Mouse (Mus musculus) ES-E14 (cell line): ENCODE data around the gene Elmo1. TPM values are rescaled to one million over a fixed set of nuclear protein-coding genes. Genes with fewer than 3 reads are reported as not detected.

Experiments
- DNase-seq: peaks from one replicate; pipeline ENCODE4 v3.0.0-alpha.2; 2013; ENCODE audit warnings: low read depth, low spot score
- H3K27ac ChIP-seq: 2 replicates; pipeline ENCODE4 v1.5.1; 2012; ENCODE audit warnings: low read depth, mild to moderate bottlenecking, low read length, moderate library complexity, mixed read lengths; ENCODE audit not compliant: poor library complexity, insufficient read depth, severe bottlenecking
- H3K36me3 ChIP-seq: 2 replicates; pipeline ENCODE4 v1.6.1; 2012; ENCODE audit warnings: mild to moderate bottlenecking, low read length, moderate library complexity, mixed read lengths; ENCODE audit not compliant: control insufficient read depth, poor library complexity, insufficient read depth, severe bottlenecking
- H3K4me1 ChIP-seq, 2 experiments: fragments of 150-350 bp in 1 of 2; sonication (generic) in 1 of 2; 2 replicates each; pipeline ENCODE4 v1.6.1; 2012; ENCODE audit warnings: low read length in 2 of 2, mild to moderate bottlenecking in 1 of 2, mixed read lengths in 1 of 2; ENCODE audit not compliant: control insufficient read depth in 2 of 2, insufficient read depth in 2 of 2, poor library complexity in 1 of 2
- H3K4me3 ChIP-seq, 2 experiments: fragments of 150-350 bp in 1 of 2; sonication (generic) in 1 of 2; 2 replicates each; pipeline ENCODE4 v1.5.1; 2012; ENCODE audit warnings: low read length in 2 of 2, low read depth in 1 of 2, mild to moderate bottlenecking in 1 of 2, mixed read lengths in 1 of 2; ENCODE audit not compliant: insufficient read depth in 1 of 2, poor library complexity in 1 of 2, severe bottlenecking in 1 of 2
- H3K9ac ChIP-seq: 2 replicates; pipeline ENCODE4 v1.6.1; 2012; ENCODE audit warnings: low read depth, mild to moderate bottlenecking, low read length, mixed read lengths; ENCODE audit not compliant: poor library complexity, insufficient read depth, severe bottlenecking
- H3K9me3 ChIP-seq: fragments of 150-350 bp; sonication (generic); 2 replicates; pipeline ENCODE4 v1.6.1; 2012; ENCODE audit warnings: low read depth, mild to moderate bottlenecking, low read length; ENCODE audit not compliant: control insufficient read depth, insufficient read depth
- CHD2 ChIP-seq: IDR thresholded peaks from 2 replicates; pipeline ENCODE4 v1.6.1; 2014; ENCODE audit warnings: mild to moderate bottlenecking, low read depth, low read length, inconsistent platforms
- HCFC1 ChIP-seq: IDR thresholded peaks from 2 replicates; pipeline ENCODE4 v1.6.1; 2012; ENCODE audit warnings: low read length, inconsistent platforms, borderline replicate concordance; ENCODE audit not compliant: insufficient read depth
- MAFK ChIP-seq: IDR thresholded peaks from 2 replicates; pipeline ENCODE4 v1.6.1; 2014; ENCODE audit warnings: mild to moderate bottlenecking, low read depth, low read length, inconsistent platforms; ENCODE audit not compliant: insufficient read depth
- ZC3H11A ChIP-seq: IDR thresholded peaks from 2 replicates; pipeline ENCODE4 v1.6.1; 2012; ENCODE audit warnings: low read depth, mild to moderate bottlenecking, inconsistent platforms, low read length, borderline replicate concordance
- ZNF384 ChIP-seq: IDR thresholded peaks from 2 replicates; pipeline ENCODE4 v1.6.1; 2012; ENCODE audit warnings: low read depth, low read length, inconsistent platforms
- in situ Hi-C, 2 experiments: fragments of 600-800 bp; cut with MboI; formaldehyde crosslinking; loops; one replicate each; pipeline ENCODE4 v1.15.1; 2025; ENCODE audit warnings: low sequenced_read_pairs in 2 of 2, inconsistent platforms in 1 of 2; ENCODE audit not compliant: unreplicated experiment in 2 of 2
- total RNA-seq: library from RNA; depleted of rRNA; stranded (reverse); fragments of 300-350 nt; gene quantifications from 2 replicates; pipeline ENCODE4 v1.2.3, GENCODE M21; 2012

Gene Elmo1
- total RNA-seq, 1 experiment, result 3.7 TPM

GRCm38 (mm10) chr13:20549983-20550382, 459.6 kb downstream of the Elmo1 start:
- Histone ChIP-seq H3K4me1 (no peaks in the 10 kb centered on the region), H3K9ac (no peak overlapping the region), H3K9me3 (no peaks in the 10 kb centered on the region), H3K36me3 (no peaks in the 10 kb centered on the region), H3K4me3 (no peak overlapping the region), H3K27ac (no peak overlapping the region)
- DNase-seq, result no peak
- no peak for TF ChIP-seq MAFK
- TF ChIP-seq CHD2, result no peak
- TF ChIP-seq HCFC1, result no peak
- no peak for TF ChIP-seq ZNF384
- TF ChIP-seq ZC3H11A, result no peak
- in situ Hi-C loops, result no loop called here

- no peak overlapping the region for H3K9ac ChIP-seq
- H3K9me3 ChIP-seq, result no peaks in the 10 kb centered on the region
- H3K4me3 ChIP-seq, result no peak overlapping the region
- DNase-seq, result no peak
- in situ Hi-C loops, result no loop called here
- H3K36me3 ChIP-seq, result no peaks in the 10 kb centered on the region
- TF ChIP-seq CHD2 (no peak), ZNF384 (no peak), ZC3H11A (no peak), MAFK (no peak), HCFC1 (no peak)
- no peaks in the 10 kb centered on the region for H3K4me1 ChIP-seq
- no peak overlapping the region for H3K27ac ChIP-seq
Measured at GRCm38 (mm10) chr13:20551559-20551958, 461.2 kb downstream of the Elmo1 start.

GRCm38 (mm10) chr13:20555853-20556452, 465.6 kb downstream of the Elmo1 start:
- Histone ChIP-seq H3K36me3 (no peaks in the 10 kb centered on the region), H3K9ac (no peak overlapping the region), H3K27ac (no peak overlapping the region), H3K4me1 (no peaks in the 10 kb centered on the region), H3K9me3 (no peaks in the 10 kb centered on the region), H3K4me3 (no peak overlapping the region)
- no peak for DNase-seq
- in situ Hi-C loops, result no loop called here
- no peak for TF ChIP-seq HCFC1
- peak; percentile 87 for TF ChIP-seq MAFK

- Histone ChIP-seq H3K9ac (no peak overlapping the region), H3K27ac (no peak overlapping the region), H3K36me3 (no peaks in the 10 kb centered on the region), H3K4me1 (no peaks in the 10 kb centered on the region), H3K9me3 (no peaks in the 10 kb centered on the region), H3K4me3 (no peak overlapping the region)
- no peak for TF ChIP-seq ZNF384
- TF ChIP-seq MAFK, result no peak
- no peak for TF ChIP-seq HCFC1
- TF ChIP-seq ZC3H11A, result no peak
- no peak for TF ChIP-seq CHD2
- DNase-seq, result no peak
- in situ Hi-C loops, result no loop called here
Measured at GRCm38 (mm10) chr13:20556739-20557138, 466.3 kb downstream of the Elmo1 start.

- in situ Hi-C loops, result no loop called here
- TF ChIP-seq MAFK, result no peak
- no peak for TF ChIP-seq ZC3H11A
- TF ChIP-seq HCFC1, result no peak
- TF ChIP-seq ZNF384, result no peak
- TF ChIP-seq CHD2, result no peak
- Histone ChIP-seq H3K27ac (no peak overlapping the region), H3K36me3 (no peaks in the 10 kb centered on the region), H3K4me1 (no peaks in the 10 kb centered on the region), H3K9me3 (no peaks in the 10 kb centered on the region), H3K9ac (no peak overlapping the region), H3K4me3 (no peak overlapping the region)
- no peak for DNase-seq
Measured at GRCm38 (mm10) chr13:20557156-20557555, 466.8 kb downstream of the Elmo1 start.
